8 mouse cellular contexts compared by ENCODE assay signal in genomic region chr2:78870443-78871025, GRCm38 (mm10). TPM values are rescaled to one million over a fixed set of nuclear protein-coding genes. Genes with fewer than 3 reads are reported as not detected.
DNase-seq lines count a peak whose midpoint lies in the region; ATAC-seq and TF ChIP-seq lines count a peak whose summit lies in the region.

No protein-coding gene starts in this region.

- DNase-seq in left cerebral cortex, adult 2 months (ENCODE audit: extremely low spot score in 1 of 2, low spot score in 2 of 2): no peak
- DNase-seq in left cerebral cortex, adult 8-10 months (ENCODE audit: low spot score in 2 of 2): no peak
- DNase-seq in neural tube, embryonic 10.5 days (ENCODE audit: extremely low spot score, low spot score): peak; percentile 32
- no peak for DNase-seq in layer of hippocampus, adult 9-10 months (ENCODE audit: low spot score)
- no peak for DNase-seq in testis, postnatal 14 days (ENCODE audit: low spot score)

- TF ChIP-seq POLR2A in bone marrow macrophage, adult 2 months (IDR thresholded peaks at IDR 0.05; ENCODE audit: borderline replicate concordance, low read depth, low read length): no peak

- peaks cover 6% of the 10 kb centered on the region; the same call in 1 of the 2 replicates for H3K36me3 ChIP-seq in forebrain, embryonic 13.5 days (ENCODE audit: poor library complexity, severe bottlenecking)
- 0 out of 2 replicates have a peak, but pooled peaks cover 8% of the 10 kb centered on the region for H3K36me3 ChIP-seq in limb, embryonic 12.5 days

- peaks cover 16% of the 10 kb centered on the region for H3K4me1 ChIP-seq in bone marrow macrophage, adult 2 months (ENCODE audit: control insufficient read depth, insufficient read depth, low read length)
- peaks cover 41% of the 10 kb centered on the region for H3K4me1 ChIP-seq in forebrain, embryonic 13.5 days
- peaks cover 36% of the 10 kb centered on the region for H3K4me1 ChIP-seq in limb, embryonic 12.5 days (replicated peaks)

- TF ChIP-seq CTCF in left cerebral cortex, adult 2 months (IDR thresholded peaks at IDR 0.05): no peak
- TF ChIP-seq CTCF in bone marrow macrophage, adult 2 months (IDR thresholded peaks at IDR 0.05; ENCODE audit: low read depth, low read length): no peak

- no peaks in the 10 kb centered on the region for H3K9me3 ChIP-seq in forebrain, embryonic 13.5 days (replicated peaks)
- H3K9me3 ChIP-seq in limb, embryonic 12.5 days: no peaks in the 10 kb centered on the region

- peak overlapping the region; percentile 71 for H3K4me3 ChIP-seq in left cerebral cortex, adult 2 months
- H3K4me3 ChIP-seq in bone marrow macrophage, adult 2 months (ENCODE audit: insufficient read depth, low read length): peak overlapping the region; percentile 64
- H3K4me3 ChIP-seq in forebrain, embryonic 13.5 days: peak overlapping the region; percentile 73
- H3K4me3 ChIP-seq in limb, embryonic 12.5 days (replicated peaks): peak overlapping the region; percentile 77

- intact Hi-C loops in left cerebral cortex, adult 2 months (cut with DNase I): loop anchor here (5.0 to 10.0 kb wide), 2 partner anchors 387 to 764 kb away; partner anchors contain the start of genes Itga4 and Itprid2

- no peak for ATAC-seq in forebrain, embryonic 13.5 days
- no peak for ATAC-seq in limb, embryonic 12.5 days (ENCODE audit: insufficient number of reproducible peaks, insufficient read depth, low FRiP score, low TSS enrichment, low read depth)

- H3K9ac ChIP-seq in forebrain, embryonic 13.5 days: peak overlapping the region; percentile 97
- H3K9ac ChIP-seq in limb, embryonic 12.5 days (replicated peaks): peak overlapping the region; percentile 99

- H3K27ac ChIP-seq in left cerebral cortex, adult 2 months: peak overlapping the region; percentile 80
- no peak overlapping the region for H3K27ac ChIP-seq in bone marrow macrophage, adult 2 months (ENCODE audit: insufficient read depth, low read depth, low read length)
- peak overlapping the region; percentile 8 for H3K27ac ChIP-seq in forebrain, embryonic 13.5 days
- H3K27ac ChIP-seq in limb, embryonic 12.5 days: peak overlapping the region; percentile 99

- peak overlapping the region; percentile 82 for H3K4me2 ChIP-seq in forebrain, embryonic 13.5 days
- peak overlapping the region; percentile 78 for H3K4me2 ChIP-seq in limb, embryonic 12.5 days

- WGBS in forebrain, embryonic 13.5 days: 6% methylated on average over 10 of the region's 10 CpGs
- 14% methylated on average over 10 of the region's 10 CpGs for WGBS in limb, embryonic 12.5 days

- no peaks in the 10 kb centered on the region for H3K27me3 ChIP-seq in forebrain, embryonic 13.5 days
- no peaks in the 10 kb centered on the region for H3K27me3 ChIP-seq in limb, embryonic 12.5 days

RNA-seq across cellular contexts. Expression of gene Ube2e3, which starts 2.6 kb away (rescaled TPM):
- total RNA-seq in left cerebral cortex, adult 2 months (2021): 100 to 1,000 TPM; 103 to 104 TPM
- total RNA-seq in left cerebral cortex, adult 8-10 months (2022): 10 to 100 TPM; 85.6 to 91.8 (median 87.0) TPM
- polyA plus RNA-seq in bone marrow macrophage, adult 2 months (2012; ENCODE audit: insufficient read depth, insufficient read length, missing spikeins): 43.5 and 50.4 TPM in 2 replicates
- 268 and 271 TPM in 2 replicates for polyA plus RNA-seq in forebrain, embryonic 13.5 days (2015; fragmentation: Nextera tagmentation; extraction: Ambion mirVana)
- 247 and 256 TPM in 2 replicates for polyA plus RNA-seq in limb, embryonic 12.5 days (2016; fragmentation: Nextera tagmentation; extraction: Ambion mirVana)
